Mouse (Mus musculus) naive thymus-derived CD4-positive, alpha-beta T cell, adult 5 months (primary cell): ENCODE measurements around the gene Zscan4e. TPM values are rescaled to one million over a fixed set of nuclear protein-coding genes. Genes with fewer than 3 reads are reported as not detected.

Experiments used
- polyA plus RNA-seq: library from polyadenylated mRNA; unstranded; fragments of 100-300 nt; shearing (Covaris generic); gene quantifications from one replicate; pipeline ENCODE4 v1.2.1, GENCODE M21; 2017

Zscan4e gene
- not detected for polyA plus RNA-seq

GRCm38 (mm10) chr7:11310582-11310981, at the start of gene Zscan4e:
Zscan4e (minus strand) TSS chr7:11310682.

Other genes with a start within 250 kb of the Zscan4e start
- gene Zscan4-ps1, start 241.0 kb downstream of the Zscan4e start, polyA plus RNA-seq, result not detected
- gene Zscan4d, start 144.5 kb downstream of the Zscan4e start, polyA plus RNA-seq, result not detected
- gene Zscan4f, start 87.2 kb upstream of the Zscan4e start, polyA plus RNA-seq, result not detected
- not detected for gene Zscan4-ps2, start 203.6 kb upstream of the Zscan4e start, polyA plus RNA-seq